Mouse (Mus musculus): ENCODE measurements around the gene Eri2. TPM values are rescaled to one million over a fixed set of nuclear protein-coding genes. Genes with fewer than 3 reads are reported as not detected.

The Eri2 gene
- polyA plus RNA-seq, 1 experiment = 26.9 TPM

DNA sequence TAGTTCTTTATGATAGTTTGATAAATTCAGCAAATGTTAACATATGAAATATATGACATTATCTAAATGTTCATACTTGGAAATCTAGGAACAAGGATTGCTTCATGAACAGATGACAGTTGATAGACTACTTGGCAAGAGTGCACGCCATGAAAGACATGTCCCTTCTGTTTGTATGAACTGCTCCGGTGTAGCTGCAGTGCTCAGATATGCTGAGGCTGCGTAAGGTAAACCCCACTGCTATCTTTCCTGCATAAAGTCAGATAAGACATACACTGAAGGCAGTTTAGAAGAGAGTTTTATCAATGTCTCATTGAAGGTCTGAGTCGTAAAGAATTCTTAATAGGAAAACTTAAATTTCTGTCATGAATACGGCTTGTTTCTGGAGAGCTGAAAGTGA is 8.9 kb downstream of the Eri2 start:
- TF ChIP-seq POLR2A (IDR thresholded peaks at IDR 0.05; ENCODE audit: insufficient read depth, low read length) = no peak
- Histone ChIP-seq H3K4me1 (ENCODE audit: control insufficient read depth, insufficient read depth, low read length) (no peaks in the 10 kb centered on the region), H3K9ac (ENCODE audit: low read depth, poor library complexity, severe bottlenecking) (no peak overlapping the region), H3K27me3 (ENCODE audit: control insufficient read depth, insufficient read depth, low read length, poor library complexity, severe bottlenecking) (no peaks in the 10 kb centered on the region), H3K9me3 (replicated peaks; ENCODE audit: control insufficient read depth, insufficient read depth, low read length, poor library complexity, severe bottlenecking) (no peaks in the 10 kb centered on the region), H3K4me3 (ENCODE audit: low read depth, low read length) (no peak overlapping the region), H3K27ac (ENCODE audit: insufficient read depth, low read length) (no peak overlapping the region), H3K36me3 (ENCODE audit: control insufficient read depth, insufficient read depth, low read length, poor library complexity, severe bottlenecking) (peaks cover 25% of the 10 kb centered on the region)

DNA sequence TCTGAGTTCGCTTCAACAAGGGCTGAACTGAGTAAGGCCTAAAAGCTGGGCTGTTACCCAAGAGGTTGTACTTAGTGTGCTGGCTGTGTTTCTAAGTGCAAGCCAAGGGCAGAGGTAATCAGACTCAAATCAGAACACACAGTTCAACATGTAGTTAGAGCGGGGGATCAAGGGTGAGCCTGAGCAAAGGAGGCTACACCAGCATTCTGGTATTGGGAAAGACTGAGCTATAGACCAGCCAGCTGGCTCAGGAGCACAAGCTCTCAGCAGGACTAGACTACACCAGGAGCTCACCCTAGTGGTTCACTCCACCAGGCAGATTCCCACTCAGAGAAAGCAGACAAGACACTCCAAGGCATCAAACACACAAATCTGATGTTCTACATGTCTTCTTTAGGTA is 10.4 kb downstream of the Eri2 start:
- Histone ChIP-seq H3K27ac (ENCODE audit: insufficient read depth, low read length) (no peak overlapping the region), H3K9ac (ENCODE audit: low read depth, poor library complexity, severe bottlenecking) (no peak overlapping the region), H3K4me3 (ENCODE audit: low read depth, low read length) (no peak overlapping the region), H3K9me3 (replicated peaks; ENCODE audit: control insufficient read depth, insufficient read depth, low read length, poor library complexity, severe bottlenecking) (no peaks in the 10 kb centered on the region), H3K27me3 (ENCODE audit: control insufficient read depth, insufficient read depth, low read length, poor library complexity, severe bottlenecking) (no peaks in the 10 kb centered on the region), H3K36me3 (ENCODE audit: control insufficient read depth, insufficient read depth, low read length, poor library complexity, severe bottlenecking) (peaks cover 20% of the 10 kb centered on the region), H3K4me1 (ENCODE audit: control insufficient read depth, insufficient read depth, low read length) (no peaks in the 10 kb centered on the region)
- TF ChIP-seq EP300 (IDR thresholded peaks at IDR 0.05; ENCODE audit: insufficient read depth, low read depth, low read length) = no peak
- no peak for TF ChIP-seq CTCF (IDR thresholded peaks at IDR 0.05; ENCODE audit: low read depth, low read length)
- no peak for TF ChIP-seq POLR2A (IDR thresholded peaks at IDR 0.05; ENCODE audit: insufficient read depth, low read length)

DNA sequence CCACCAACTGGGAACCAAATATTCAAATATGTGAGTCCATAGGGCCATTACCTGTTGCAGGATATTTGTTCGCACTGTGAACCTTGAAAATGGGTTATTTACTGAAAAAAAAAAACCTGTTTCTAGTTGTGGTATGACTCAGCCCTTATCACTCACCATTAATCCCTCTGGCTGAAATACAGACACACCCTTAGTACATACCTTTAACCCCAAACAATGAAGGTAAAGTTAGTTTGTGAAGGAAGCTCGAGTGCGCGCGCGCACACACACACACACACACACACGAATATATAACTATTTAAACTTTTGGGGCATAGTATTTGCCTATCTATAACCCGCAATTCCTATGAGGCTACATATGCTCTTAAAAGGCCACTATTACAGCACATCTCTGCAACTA is 24.0 kb downstream of the Eri2 start:
- Histone ChIP-seq H3K4me1 (ENCODE audit: control insufficient read depth, insufficient read depth, low read length) (no peaks in the 10 kb centered on the region), H3K4me3 (ENCODE audit: low read depth, low read length) (no peak overlapping the region), H3K9me3 (replicated peaks; ENCODE audit: control insufficient read depth, insufficient read depth, low read length, poor library complexity, severe bottlenecking) (no peaks in the 10 kb centered on the region), H3K9ac (ENCODE audit: low read depth, poor library complexity, severe bottlenecking) (no peak overlapping the region), H3K27ac (ENCODE audit: insufficient read depth, low read length) (no peak overlapping the region), H3K27me3 (ENCODE audit: control insufficient read depth, insufficient read depth, low read length, poor library complexity, severe bottlenecking) (no peaks in the 10 kb centered on the region), H3K36me3 (ENCODE audit: control insufficient read depth, insufficient read depth, low read length, poor library complexity, severe bottlenecking) (no peaks in the 10 kb centered on the region)
- TF ChIP-seq EP300 (IDR thresholded peaks at IDR 0.05; ENCODE audit: insufficient read depth, low read depth, low read length) (no peak), POLR2A (IDR thresholded peaks at IDR 0.05; ENCODE audit: insufficient read depth, low read length) (no peak), CTCF (IDR thresholded peaks at IDR 0.05; ENCODE audit: low read depth, low read length) (no peak)

GRCm38 (mm10) chr7:119766996-119767395 is 26.9 kb downstream of the Eri2 start:
- H3K4me3 ChIP-seq (ENCODE audit: low read depth, low read length) = no peak overlapping the region
- no peaks in the 10 kb centered on the region for H3K9me3 ChIP-seq (replicated peaks; ENCODE audit: control insufficient read depth, insufficient read depth, low read length, poor library complexity, severe bottlenecking)
- TF ChIP-seq POLR2A (IDR thresholded peaks at IDR 0.05; ENCODE audit: insufficient read depth, low read length) (no peak), CTCF (IDR thresholded peaks at IDR 0.05; ENCODE audit: low read depth, low read length) (no peak), EP300 (IDR thresholded peaks at IDR 0.05; ENCODE audit: insufficient read depth, low read depth, low read length) (no peak)
- no peaks in the 10 kb centered on the region for H3K27me3 ChIP-seq (ENCODE audit: control insufficient read depth, insufficient read depth, low read length, poor library complexity, severe bottlenecking)
- H3K27ac ChIP-seq (ENCODE audit: insufficient read depth, low read length) = no peak overlapping the region
- no peak overlapping the region for H3K9ac ChIP-seq (ENCODE audit: low read depth, poor library complexity, severe bottlenecking)
- H3K36me3 ChIP-seq (ENCODE audit: control insufficient read depth, insufficient read depth, low read length, poor library complexity, severe bottlenecking) = no peaks in the 10 kb centered on the region
- H3K4me1 ChIP-seq (ENCODE audit: control insufficient read depth, insufficient read depth, low read length) = no peaks in the 10 kb centered on the region

DNA sequence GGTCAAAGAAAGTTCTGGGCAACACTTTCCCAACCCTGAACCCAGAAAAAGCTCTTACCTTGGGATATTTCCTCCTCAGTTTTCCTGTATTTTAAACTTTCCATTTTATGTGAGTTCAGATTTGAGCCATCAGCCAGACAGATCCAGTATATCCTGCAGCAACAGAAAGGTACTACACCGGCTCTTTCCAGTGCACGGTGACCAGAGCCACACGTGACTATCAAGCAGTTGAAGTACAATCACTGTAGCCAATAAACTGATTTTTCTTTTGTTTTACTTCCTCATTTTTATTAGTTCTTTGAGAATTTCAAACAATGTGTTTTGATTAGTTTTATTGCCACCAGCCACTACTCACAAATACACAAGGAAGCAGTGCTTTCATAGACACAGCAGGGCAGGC is 29.5 kb downstream of the Eri2 start:
- H3K4me3 ChIP-seq (ENCODE audit: low read depth, low read length) = no peak overlapping the region
- TF ChIP-seq POLR2A (IDR thresholded peaks at IDR 0.05; ENCODE audit: insufficient read depth, low read length) = no peak
- TF ChIP-seq EP300 (IDR thresholded peaks at IDR 0.05; ENCODE audit: insufficient read depth, low read depth, low read length) = no peak
- TF ChIP-seq CTCF (IDR thresholded peaks at IDR 0.05; ENCODE audit: low read depth, low read length) = no peak
- H3K4me1 ChIP-seq (ENCODE audit: control insufficient read depth, insufficient read depth, low read length) = no peaks in the 10 kb centered on the region
- H3K36me3 ChIP-seq (ENCODE audit: control insufficient read depth, insufficient read depth, low read length, poor library complexity, severe bottlenecking) = no peaks in the 10 kb centered on the region
- no peak overlapping the region for H3K9ac ChIP-seq (ENCODE audit: low read depth, poor library complexity, severe bottlenecking)
- H3K9me3 ChIP-seq (replicated peaks; ENCODE audit: control insufficient read depth, insufficient read depth, low read length, poor library complexity, severe bottlenecking) = no peaks in the 10 kb centered on the region
- H3K27ac ChIP-seq (ENCODE audit: insufficient read depth, low read length) = no peak overlapping the region
- no peaks in the 10 kb centered on the region for H3K27me3 ChIP-seq (ENCODE audit: control insufficient read depth, insufficient read depth, low read length, poor library complexity, severe bottlenecking)

DNA sequence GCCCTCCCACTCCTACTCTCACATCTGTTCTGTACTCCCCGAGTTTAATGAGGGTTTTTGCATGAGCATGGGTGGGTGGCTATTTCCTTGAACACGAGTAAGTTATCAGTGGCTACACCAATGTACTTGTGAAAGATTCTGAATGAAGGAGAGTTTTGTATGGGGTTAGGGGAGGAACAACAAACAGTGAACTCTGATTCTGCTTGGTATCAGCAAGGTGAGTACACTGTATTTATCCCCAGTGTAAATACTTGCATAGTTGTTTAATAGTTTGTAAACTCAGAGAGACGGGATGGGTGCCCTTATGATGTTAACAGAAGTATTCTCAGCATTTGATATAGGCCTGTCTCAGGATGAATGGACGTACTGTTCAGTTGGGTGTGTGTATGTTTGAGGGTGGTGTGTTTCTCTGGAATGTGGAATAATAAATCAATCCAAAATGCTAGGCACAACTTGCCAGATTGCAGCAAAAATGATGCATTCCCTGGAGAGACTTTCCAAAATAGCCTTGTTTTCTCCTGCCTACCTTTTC is 31.6 kb downstream of the Eri2 start:
- Histone ChIP-seq H3K4me3 (ENCODE audit: low read depth, low read length) (no peak overlapping the region), H3K9ac (ENCODE audit: low read depth, poor library complexity, severe bottlenecking) (no peak overlapping the region), H3K27me3 (ENCODE audit: control insufficient read depth, insufficient read depth, low read length, poor library complexity, severe bottlenecking) (no peaks in the 10 kb centered on the region), H3K4me1 (ENCODE audit: control insufficient read depth, insufficient read depth, low read length) (no peaks in the 10 kb centered on the region), H3K36me3 (ENCODE audit: control insufficient read depth, insufficient read depth, low read length, poor library complexity, severe bottlenecking) (no peaks in the 10 kb centered on the region), H3K9me3 (replicated peaks; ENCODE audit: control insufficient read depth, insufficient read depth, low read length, poor library complexity, severe bottlenecking) (no peaks in the 10 kb centered on the region), H3K27ac (ENCODE audit: insufficient read depth, low read length) (no peak overlapping the region)
- TF ChIP-seq CTCF (IDR thresholded peaks at IDR 0.05; ENCODE audit: low read depth, low read length) (no peak), EP300 (IDR thresholded peaks at IDR 0.05; ENCODE audit: insufficient read depth, low read depth, low read length) (no peak), POLR2A (IDR thresholded peaks at IDR 0.05; ENCODE audit: insufficient read depth, low read length) (no peak)
